Comparison of ENCODE assay signal across 8 mouse cellular contexts in the genomic region with DNA sequence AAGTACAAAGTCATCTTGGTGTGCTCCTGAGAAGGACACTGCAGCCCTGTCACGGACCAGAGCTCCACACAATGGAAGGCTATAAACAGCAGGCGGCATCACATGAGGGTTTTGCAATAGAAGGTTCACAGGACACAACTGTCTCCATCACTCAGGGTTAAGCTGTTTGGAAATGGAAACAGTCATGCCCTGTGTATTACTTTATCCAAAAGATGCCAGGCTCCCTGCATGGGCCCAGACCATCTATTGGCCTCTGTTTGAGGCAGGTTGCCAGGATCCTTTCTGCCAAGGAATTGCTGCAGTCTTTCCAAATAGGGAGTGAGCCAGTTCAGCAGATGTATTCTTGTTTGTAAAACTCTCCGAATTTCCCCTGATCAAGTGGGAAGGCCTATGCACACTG. TPM values are rescaled to one million over a fixed set of nuclear protein-coding genes. Genes with fewer than 3 reads are reported as not detected.
DNase-seq lines count a peak whose midpoint lies in the region; ATAC-seq lines count a peak whose summit lies in the region.

No protein-coding gene starts in this region.

- H3K4me1 ChIP-seq in heart, embryonic 12.5 days (replicated peaks) = no peaks in the 10 kb centered on the region
- H3K4me1 ChIP-seq in hindbrain, embryonic 11.5 days (replicated peaks; ENCODE audit: control insufficient read depth, insufficient read depth, low read length) = no peaks in the 10 kb centered on the region

- H3K4me2 ChIP-seq in heart, embryonic 12.5 days = no peak overlapping the region
- no peak overlapping the region for H3K4me2 ChIP-seq in hindbrain, embryonic 11.5 days (replicated peaks; ENCODE audit: low read depth, low read length)

- peak; percentile 90 for DNase-seq in heart, adult 11 months
- peak; percentile 79 for DNase-seq in right cerebral cortex, postnatal 10 days (ENCODE audit: low spot score in 2 of 2)
- DNase-seq in right cerebral cortex, postnatal 25 days = no peak
- peak; percentile 44 for DNase-seq in gastrocnemius, postnatal 25 days
- peak; percentile 51 for DNase-seq in ovary, postnatal 14 days (ENCODE audit: low spot score)
- DNase-seq in hindbrain, embryonic 11.5 days (ENCODE audit: low spot score) = no peak

- no peak overlapping the region for H3K27ac ChIP-seq in heart, embryonic 12.5 days (ENCODE audit: poor library complexity, severe bottlenecking)
- H3K27ac ChIP-seq in hindbrain, embryonic 11.5 days (ENCODE audit: low read depth, low read length) = no peak overlapping the region

- H3K4me3 ChIP-seq in heart, embryonic 12.5 days = no peak overlapping the region
- H3K4me3 ChIP-seq in hindbrain, embryonic 11.5 days (ENCODE audit: low read depth, low read length) = no peak overlapping the region

- WGBS in heart, embryonic 12.5 days = 84% methylated on average over 3 of the region's 3 CpGs
- 94% methylated on average over 3 of the region's 3 CpGs for WGBS in hindbrain, embryonic 11.5 days

- no peaks in the 10 kb centered on the region for H3K9me3 ChIP-seq in heart, embryonic 12.5 days (replicated peaks)
- H3K9me3 ChIP-seq in hindbrain, embryonic 11.5 days (ENCODE audit: control insufficient read depth, low read length) = no peaks in the 10 kb centered on the region

- no peak overlapping the region for H3K9ac ChIP-seq in heart, embryonic 12.5 days
- no peak overlapping the region for H3K9ac ChIP-seq in hindbrain, embryonic 11.5 days (ENCODE audit: low read depth, low read length)

- no peak for ATAC-seq in heart, embryonic 12.5 days (ENCODE audit: insufficient number of reproducible peaks, low FRiP score)
- ATAC-seq in inflammation-experienced regulatory T-cells, adult 6 months = no peak
- ATAC-seq in hindbrain, embryonic 11.5 days (ENCODE audit: low FRiP score) = no peak

- no peaks in the 10 kb centered on the region for H3K36me3 ChIP-seq in heart, embryonic 12.5 days
- H3K36me3 ChIP-seq in hindbrain, embryonic 11.5 days (ENCODE audit: control insufficient read depth, insufficient read depth, low read length) = no peaks in the 10 kb centered on the region

- no peaks in the 10 kb centered on the region for H3K27me3 ChIP-seq in heart, embryonic 12.5 days (replicated peaks)
- H3K27me3 ChIP-seq in hindbrain, embryonic 11.5 days (ENCODE audit: control insufficient read depth, insufficient read depth, low read length) = no peaks in the 10 kb centered on the region

RNA-seq across cellular contexts. Expression of a gene that starts 26.3 kb away (rescaled TPM):
- polyA plus RNA-seq in heart, embryonic 12.5 days (2016; fragmentation: Nextera tagmentation; extraction: Ambion mirVana) = 337 and 339 TPM in 2 replicates
- 1 to 10 TPM; 2.0 to 2.3 TPM for total RNA-seq in gastrocnemius, postnatal 25 days (2021)
- 100 to 1,000 TPM in 1 of 3 experiments, 10 to 100 TPM in 2; 10.6 to 131 (median 15.8) TPM for polyA plus RNA-seq in inflammation-experienced regulatory T-cells, adult 6 months (2017; shearing (Covaris generic))
- 348 and 387 TPM in 2 replicates for polyA plus RNA-seq in hindbrain, embryonic 11.5 days (2014; fragmentation: Nextera tagmentation; extraction: Ambion mirVana)

Comparison
In these comparisons a context has a peak if more than half of its experiments do, and no peak if none do; other contexts are left out.
1. DNase-seq: peak in heart, adult 11 months (single experiment), right cerebral cortex, postnatal 10 days (2 of 2), gastrocnemius, postnatal 25 days (single experiment) and ovary, postnatal 14 days (single experiment); none in right cerebral cortex, postnatal 25 days (single experiment) and hindbrain, embryonic 11.5 days (single experiment).